Mouse (Mus musculus) megakaryocyte, embryonic 14.5 days (primary cell): ENCODE results near the gene Tmem38b. TPM values are rescaled to one million over a fixed set of nuclear protein-coding genes. Genes with fewer than 3 reads are reported as not detected.

Experiments used
- H3K27me3 ChIP-seq: replicated peaks from 2 replicates; pipeline ENCODE3; 2012; ENCODE audit warnings: inconsistent platforms
- H3K36me3 ChIP-seq: replicated peaks from 2 replicates; pipeline ENCODE3; 2012; ENCODE audit warnings: low read length, inconsistent platforms, mixed read lengths
- H3K4me1 ChIP-seq: 2 replicates; pipeline ENCODE4 v1.6.1; 2012; ENCODE audit warnings: inconsistent platforms
- H3K4me3 ChIP-seq: replicated peaks from 2 replicates; pipeline ENCODE3; 2012; ENCODE audit warnings: moderate library complexity, mild to moderate bottlenecking, inconsistent platforms
- H3K9me3 ChIP-seq: 2 replicates; pipeline ENCODE4 v1.6.1; 2012; ENCODE audit warnings: inconsistent platforms
- FLI1 ChIP-seq: IDR thresholded peaks from 2 replicates; pipeline ENCODE4 v1.6.1; 2012; ENCODE audit warnings: low read length, inconsistent platforms, mixed read lengths
- GATA1 ChIP-seq: IDR thresholded peaks from 3 replicates; pipeline ENCODE4 v1.6.1; 2012; ENCODE audit warnings: mixed read lengths, low read length, inconsistent platforms, borderline replicate concordance
- polyA plus RNA-seq: library from polyadenylated mRNA; stranded (reverse); fragments of >175 nt; gene quantifications from 2 replicates; pipeline ENCODE4 v1.2.3, GENCODE M21; 2012; ENCODE audit warnings: low replicate concordance; ENCODE audit not compliant: insufficient read depth

The Tmem38b gene
- polyA plus RNA-seq, 1 experiment = 7.2 TPM

- TF ChIP-seq FLI1 = no peak
- no peak for TF ChIP-seq GATA1
- Histone ChIP-seq H3K4me3 (no peak overlapping the region), H3K36me3 (no peaks in the 10 kb centered on the region), H3K27me3 (no peaks in the 10 kb centered on the region), H3K9me3 (no peaks in the 10 kb centered on the region), H3K4me1 (peaks cover 36% of the 10 kb centered on the region)
Observed at GRCm38 (mm10) chr4:53828914-53829313, 3.1 kb downstream of the Tmem38b start.

- no peaks in the 10 kb centered on the region for H3K9me3 ChIP-seq
- H3K4me3 ChIP-seq = no peak overlapping the region
- TF ChIP-seq FLI1 (no peak), GATA1 (no peak)
- H3K4me1 ChIP-seq = peaks cover 36% of the 10 kb centered on the region
- H3K27me3 ChIP-seq = no peaks in the 10 kb centered on the region
- no peaks in the 10 kb centered on the region for H3K36me3 ChIP-seq
Observed at GRCm38 (mm10) chr4:53830016-53830415, 4.2 kb downstream of the Tmem38b start.

GRCm38 (mm10) chr4:53830579-53830978, 4.7 kb downstream of the Tmem38b start:
- no peak overlapping the region for H3K4me3 ChIP-seq
- no peak for TF ChIP-seq FLI1
- TF ChIP-seq GATA1 = no peak
- H3K9me3 ChIP-seq = no peaks in the 10 kb centered on the region
- H3K27me3 ChIP-seq = no peaks in the 10 kb centered on the region
- no peaks in the 10 kb centered on the region for H3K36me3 ChIP-seq
- peaks cover 35% of the 10 kb centered on the region for H3K4me1 ChIP-seq

- H3K9me3 ChIP-seq = no peaks in the 10 kb centered on the region
- no peaks in the 10 kb centered on the region for H3K27me3 ChIP-seq
- no peak for TF ChIP-seq FLI1
- TF ChIP-seq GATA1 = no peak
- H3K36me3 ChIP-seq = no peaks in the 10 kb centered on the region
- peak overlapping the region; percentile 17 for H3K4me3 ChIP-seq
- H3K4me1 ChIP-seq = peaks cover 26% of the 10 kb centered on the region
Observed at GRCm38 (mm10) chr4:53832321-53832720, 6.5 kb downstream of the Tmem38b start.

GRCm38 (mm10) chr4:53836978-53837377, 11.1 kb downstream of the Tmem38b start:
- peaks cover 9% of the 10 kb centered on the region for H3K4me1 ChIP-seq
- no peaks in the 10 kb centered on the region for H3K27me3 ChIP-seq
- TF ChIP-seq GATA1 = no peak
- no peak overlapping the region for H3K4me3 ChIP-seq
- H3K9me3 ChIP-seq = no peaks in the 10 kb centered on the region
- H3K36me3 ChIP-seq = no peaks in the 10 kb centered on the region

- no peaks in the 10 kb centered on the region for H3K9me3 ChIP-seq
- no peaks in the 10 kb centered on the region for H3K36me3 ChIP-seq
- no peak overlapping the region for H3K4me3 ChIP-seq
- no peaks in the 10 kb centered on the region for H3K27me3 ChIP-seq
- peaks cover 12% of the 10 kb centered on the region for H3K4me1 ChIP-seq
- no peak for TF ChIP-seq GATA1
- TF ChIP-seq FLI1 = no peak
Observed at GRCm38 (mm10) chr4:53840158-53840870, 14.5 kb downstream of the Tmem38b start.

- H3K27me3 ChIP-seq = no peaks in the 10 kb centered on the region
- no peaks in the 10 kb centered on the region for H3K9me3 ChIP-seq
- H3K36me3 ChIP-seq = no peaks in the 10 kb centered on the region
- TF ChIP-seq GATA1 = no peak
- no peak for TF ChIP-seq FLI1
- peaks cover 8% of the 10 kb centered on the region for H3K4me1 ChIP-seq
- no peak overlapping the region for H3K4me3 ChIP-seq
Observed at GRCm38 (mm10) chr4:53843553-53843952, 17.7 kb downstream of the Tmem38b start.

GRCm38 (mm10) chr4:53844835-53845619, 19.2 kb downstream of the Tmem38b start:
- no peak overlapping the region for H3K4me3 ChIP-seq
- H3K4me1 ChIP-seq = peaks cover 8% of the 10 kb centered on the region
- H3K9me3 ChIP-seq = no peaks in the 10 kb centered on the region
- H3K36me3 ChIP-seq = no peaks in the 10 kb centered on the region
- TF ChIP-seq FLI1 (no peak), GATA1 (no peak)
- no peaks in the 10 kb centered on the region for H3K27me3 ChIP-seq

- no peaks in the 10 kb centered on the region for H3K9me3 ChIP-seq
- H3K4me3 ChIP-seq = no peak overlapping the region
- TF ChIP-seq GATA1 (no peak), FLI1 (no peak)
- peaks cover 4% of the 10 kb centered on the region for H3K36me3 ChIP-seq
- peaks cover 8% of the 10 kb centered on the region for H3K4me1 ChIP-seq
- H3K27me3 ChIP-seq = no peaks in the 10 kb centered on the region
Observed at GRCm38 (mm10) chr4:53845656-53846055, 19.8 kb downstream of the Tmem38b start.

- H3K4me3 ChIP-seq = no peak overlapping the region
- peaks cover 10% of the 10 kb centered on the region for H3K4me1 ChIP-seq
- H3K9me3 ChIP-seq = no peaks in the 10 kb centered on the region
- no peaks in the 10 kb centered on the region for H3K27me3 ChIP-seq
- TF ChIP-seq GATA1 = no peak
- peaks cover 11% of the 10 kb centered on the region for H3K36me3 ChIP-seq
Observed at GRCm38 (mm10) chr4:53846326-53846725, 20.5 kb downstream of the Tmem38b start.
